Mouse (Mus musculus): ENCODE measurements around the gene Nectin1. TPM values are rescaled to one million over a fixed set of nuclear protein-coding genes. Genes with fewer than 3 reads are reported as not detected.
A peak's percentile ranks its signal among the peaks of the same experiment; 100 is the strongest.

Gene Nectin1
- polyA plus RNA-seq, 1 experiment from 2014 or later, result 7.2 TPM

DNA sequence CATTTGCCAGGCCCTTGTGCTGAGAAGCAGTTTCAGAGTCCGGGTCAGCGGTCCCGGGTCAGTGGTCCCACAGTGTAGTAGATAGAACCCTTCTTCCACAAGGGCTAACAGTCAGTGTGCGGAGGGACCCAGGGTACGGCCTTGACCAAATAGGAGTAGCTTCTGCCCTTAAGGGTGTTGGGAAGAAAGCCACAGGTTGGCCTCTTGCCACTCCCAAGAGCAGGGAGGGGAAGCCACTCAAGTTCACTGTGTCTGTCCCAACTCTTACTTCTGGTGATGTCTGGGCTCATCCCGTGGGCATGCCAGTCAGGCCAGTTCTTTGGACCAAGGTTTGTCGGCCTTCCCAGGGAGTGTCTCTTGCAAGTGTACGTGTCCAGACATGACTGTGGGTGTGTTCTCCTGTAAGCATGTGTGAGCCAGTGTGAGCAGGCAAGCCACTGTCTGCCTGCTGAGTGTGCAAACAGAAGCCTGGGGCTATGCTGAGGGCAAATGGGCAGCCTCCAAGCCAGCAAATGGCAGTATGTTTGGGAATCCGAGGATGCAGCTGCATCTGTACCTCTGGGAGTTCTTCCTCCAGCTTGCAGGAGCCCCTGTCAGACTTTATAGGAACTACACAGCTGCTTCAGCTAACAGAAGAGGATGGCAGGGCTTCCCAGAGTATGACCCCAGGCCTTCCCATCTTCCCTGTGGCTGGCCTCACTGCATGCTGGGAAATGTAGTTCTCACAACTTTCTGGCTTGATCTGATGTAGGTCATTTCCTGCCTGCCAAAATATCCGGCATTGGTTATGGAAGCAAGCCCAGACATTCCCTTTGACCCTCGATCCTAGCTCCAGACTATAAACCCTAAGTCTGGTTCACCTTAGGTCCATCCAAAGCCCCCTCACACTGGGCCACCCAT, 53.3 kb downstream of the Nectin1 start:
- 81% methylated on average over 11 of the region's 11 CpGs for WGBS
- DNase-seq (ENCODE audit: low spot score), result no peak

DNA sequence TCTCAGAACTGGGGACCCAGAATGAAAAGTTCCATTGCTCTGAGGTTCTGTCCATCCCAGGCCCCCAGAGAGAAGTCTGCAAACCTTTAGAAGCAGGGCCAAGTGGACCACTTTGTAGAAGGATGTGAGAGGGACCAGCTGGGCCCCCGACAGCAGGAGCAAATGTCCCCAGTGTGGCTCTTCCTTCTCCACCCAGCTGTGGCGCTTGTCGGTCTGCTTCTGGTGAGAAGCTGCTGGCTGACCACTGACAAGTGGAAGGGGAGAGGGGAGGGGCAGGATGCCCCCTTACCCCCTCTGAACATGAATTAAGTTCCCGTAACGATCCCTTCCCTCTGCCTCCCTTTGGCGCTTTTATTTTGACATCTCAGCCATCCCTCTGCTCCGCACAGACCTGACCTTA, 54.0 kb downstream of the Nectin1 start:
- 68% methylated on average over 7 of the region's 7 CpGs for WGBS
- Histone ChIP-seq H3K36me3 (peaks cover 93% of the 10 kb centered on the region), H3K27me3 (ENCODE audit: insufficient read depth, poor library complexity, severe bottlenecking) (no peaks in the 10 kb centered on the region), H3K4me1 (replicated peaks) (peaks cover 26% of the 10 kb centered on the region), H3K9me3 (no peaks in the 10 kb centered on the region), H3K4me3 (no peak overlapping the region), H3K27ac (peak overlapping the region; percentile 47; the same call in 1 of the 2 replicates)
- no peak for DNase-seq (ENCODE audit: low spot score)

More for the DNA sequence above, 53.3 kb downstream of the Nectin1 start:
- Histone ChIP-seq H3K4me3 (no peak overlapping the region), H3K27me3 (ENCODE audit: insufficient read depth, poor library complexity, severe bottlenecking) (no peaks in the 10 kb centered on the region), H3K27ac (peak overlapping the region; percentile 47; the same call in 1 of the 2 replicates), H3K36me3 (peaks cover 96% of the 10 kb centered on the region), H3K4me1 (replicated peaks) (peaks cover 26% of the 10 kb centered on the region), H3K9me3 (no peaks in the 10 kb centered on the region)

DNA sequence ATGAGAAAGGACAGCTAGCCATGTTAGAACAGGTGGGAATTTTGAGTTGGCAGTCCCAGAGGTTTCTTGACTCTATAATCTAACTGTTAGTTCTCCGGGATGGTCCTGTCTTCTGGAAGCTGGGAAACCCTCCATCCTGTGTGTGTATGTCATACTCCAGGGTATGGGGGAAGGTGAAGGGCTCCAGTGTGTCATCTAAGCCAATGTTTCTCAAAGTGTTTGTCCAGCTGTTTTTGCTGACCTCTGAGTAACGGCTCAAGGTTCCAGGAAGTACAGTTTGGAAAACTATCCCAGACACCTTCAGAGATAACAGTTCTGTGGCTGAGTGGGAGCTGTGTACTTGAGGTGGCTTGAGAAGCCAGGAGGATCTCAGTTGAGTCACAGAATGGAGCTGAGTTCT, 56.7 kb downstream of the Nectin1 start:
- Histone ChIP-seq H3K36me3 (peaks cover 92% of the 10 kb centered on the region), H3K4me3 (no peak overlapping the region), H3K4me1 (replicated peaks) (peaks cover 23% of the 10 kb centered on the region), H3K27me3 (ENCODE audit: insufficient read depth, poor library complexity, severe bottlenecking) (no peaks in the 10 kb centered on the region), H3K9me3 (no peaks in the 10 kb centered on the region), H3K27ac (no peak overlapping the region)
- 84% methylated on average over 2 of the region's 2 CpGs for WGBS
- DNase-seq (ENCODE audit: low spot score), result no peak

DNA sequence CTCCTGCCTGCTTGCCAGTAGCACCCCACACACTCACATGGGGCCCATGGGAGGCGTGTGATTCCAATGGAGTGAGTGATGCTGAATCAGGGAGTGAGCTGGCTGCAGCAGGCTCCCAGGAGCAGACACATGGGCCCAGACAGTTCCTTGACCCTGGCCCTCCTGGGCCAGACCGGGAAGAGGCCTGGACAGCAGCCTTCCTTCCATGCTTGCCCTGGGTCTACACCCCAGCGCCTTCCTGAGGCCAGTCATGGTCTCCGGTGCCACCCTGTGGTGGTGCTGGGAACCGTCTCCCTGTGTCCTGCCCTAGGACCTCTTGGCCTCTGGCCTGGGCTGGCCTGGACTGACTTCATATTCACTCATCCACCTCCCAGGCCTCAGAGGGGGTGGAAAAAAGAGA, 58.1 kb downstream of the Nectin1 start:
- peak overlapping the region; percentile 56 for H3K27ac ChIP-seq
- DNase-seq (ENCODE audit: low spot score), result peak; percentile 78
- peaks cover 92% of the 10 kb centered on the region for H3K36me3 ChIP-seq

DNA sequence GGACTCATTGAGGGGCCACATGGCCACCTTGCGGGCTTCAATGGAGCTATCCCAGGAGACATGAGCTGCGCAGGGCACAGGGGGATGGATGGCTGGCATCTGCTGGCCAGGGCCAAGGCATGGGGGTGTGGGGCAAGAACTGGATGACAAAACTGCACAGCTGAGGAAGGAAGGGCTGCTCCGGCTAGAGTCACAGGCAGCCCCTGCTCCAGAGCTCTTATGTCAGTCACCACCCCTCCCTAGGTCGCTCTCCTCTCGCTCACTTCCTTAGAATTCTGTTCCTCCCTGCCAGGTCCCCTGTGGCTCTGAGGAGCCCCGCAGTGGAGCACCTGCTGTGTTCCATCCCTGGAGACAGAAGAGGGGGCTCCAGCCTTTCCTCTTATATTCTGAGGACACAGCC, 63.8 kb downstream of the Nectin1 start:
- WGBS, result 14% methylated on average over 6 of the region's 6 CpGs
- Histone ChIP-seq H3K9me3 (no peaks in the 10 kb centered on the region), H3K36me3 (peaks cover 44% of the 10 kb centered on the region), H3K4me3 (no peak overlapping the region), H3K27ac (peak overlapping the region; percentile 68), H3K27me3 (ENCODE audit: insufficient read depth, poor library complexity, severe bottlenecking) (peaks cover 8% of the 10 kb centered on the region; the same call in 1 of the 2 replicates), H3K4me1 (replicated peaks) (peaks cover 34% of the 10 kb centered on the region)
- no peak for DNase-seq (ENCODE audit: low spot score)

More for the DNA sequence above, 58.1 kb downstream of the Nectin1 start:
- Histone ChIP-seq H3K9me3 (no peaks in the 10 kb centered on the region), H3K4me1 (replicated peaks) (peaks cover 33% of the 10 kb centered on the region), H3K27me3 (ENCODE audit: insufficient read depth, poor library complexity, severe bottlenecking) (peaks cover 8% of the 10 kb centered on the region; the same call in 1 of the 2 replicates), H3K4me3 (no peak overlapping the region)
- 26% methylated on average over 5 of the region's 5 CpGs for WGBS

DNA sequence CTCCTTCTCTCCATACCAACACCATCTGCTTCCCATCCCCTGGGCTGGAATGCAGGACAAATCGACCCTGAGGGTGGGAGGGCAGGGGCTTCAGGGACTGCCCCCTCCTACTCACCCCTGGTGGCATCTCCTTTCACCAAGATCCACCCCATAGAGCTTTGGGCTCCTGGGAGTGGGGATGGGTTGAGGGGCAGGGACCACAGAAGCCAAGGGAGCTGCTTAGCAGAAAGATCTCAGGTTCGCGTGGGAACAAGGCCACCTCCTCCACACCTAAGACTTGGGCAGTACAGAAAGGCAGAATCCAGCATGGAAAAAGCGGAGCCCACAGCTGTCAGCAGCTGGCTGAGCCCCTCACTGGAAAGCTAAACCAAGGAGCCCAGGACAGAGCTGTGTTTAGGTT, 64.3 kb downstream of the Nectin1 start:
- 10% methylated on average over 3 of the region's 4 CpGs for WGBS
- peak overlapping the region; percentile 68 for H3K27ac ChIP-seq
- H3K4me3 ChIP-seq, result no peak overlapping the region
- H3K9me3 ChIP-seq, result no peaks in the 10 kb centered on the region
- H3K27me3 ChIP-seq (ENCODE audit: insufficient read depth, poor library complexity, severe bottlenecking), result peaks cover 8% of the 10 kb centered on the region; the same call in 1 of the 2 replicates
- H3K4me1 ChIP-seq (replicated peaks), result peaks cover 34% of the 10 kb centered on the region
- peaks cover 39% of the 10 kb centered on the region for H3K36me3 ChIP-seq
- no peak for DNase-seq (ENCODE audit: low spot score)

DNA sequence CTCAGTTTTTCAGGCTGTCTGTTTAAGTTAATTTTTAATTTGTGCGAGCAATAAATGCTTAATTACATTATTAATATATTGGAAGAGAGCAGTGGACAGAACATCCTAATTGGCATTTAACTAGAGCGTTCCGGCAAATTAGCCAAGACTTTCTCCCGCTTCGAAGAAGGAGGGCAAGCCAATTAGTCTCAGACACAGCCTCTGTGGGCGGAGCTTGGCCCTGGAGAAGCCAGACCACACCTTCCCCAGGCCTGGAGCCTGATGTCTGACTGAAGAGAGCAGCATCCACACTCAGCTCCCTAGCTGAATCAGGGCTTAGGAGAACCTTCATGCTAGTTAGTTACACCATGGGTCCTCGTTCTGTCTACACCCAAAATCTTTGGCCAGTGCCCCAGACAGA, 64.8 kb downstream of the Nectin1 start:
- no peak for DNase-seq (ENCODE audit: low spot score)
- Histone ChIP-seq H3K36me3 (peaks cover 35% of the 10 kb centered on the region), H3K9me3 (no peaks in the 10 kb centered on the region), H3K27me3 (ENCODE audit: insufficient read depth, poor library complexity, severe bottlenecking) (peaks cover 8% of the 10 kb centered on the region; the same call in 1 of the 2 replicates), H3K4me3 (no peak overlapping the region), H3K4me1 (replicated peaks) (peaks cover 34% of the 10 kb centered on the region), H3K27ac (no peak overlapping the region)
- 13% methylated on average over 7 of the region's 7 CpGs for WGBS

DNA sequence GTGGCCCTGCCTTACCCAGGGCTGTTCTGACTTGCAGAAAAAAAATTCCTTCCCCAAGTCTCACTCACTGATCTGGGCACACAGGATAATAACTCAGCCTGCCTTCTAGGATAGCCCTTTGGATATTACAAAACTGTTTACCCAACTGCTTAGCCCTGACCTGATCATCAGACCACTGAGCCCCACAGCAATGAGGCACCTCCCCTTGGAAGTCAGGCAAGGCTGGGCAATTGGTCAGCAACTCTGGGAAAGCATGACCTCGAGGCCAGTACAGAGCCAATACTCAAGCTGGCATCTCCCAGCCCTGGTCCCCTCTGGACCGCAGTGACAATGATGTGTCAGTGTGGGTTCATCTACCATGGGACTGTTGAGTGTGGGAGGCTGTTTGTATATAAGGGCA, 69.4 kb downstream of the Nectin1 start:
- WGBS, result 77% methylated on average over 2 of the region's 2 CpGs

DNA sequence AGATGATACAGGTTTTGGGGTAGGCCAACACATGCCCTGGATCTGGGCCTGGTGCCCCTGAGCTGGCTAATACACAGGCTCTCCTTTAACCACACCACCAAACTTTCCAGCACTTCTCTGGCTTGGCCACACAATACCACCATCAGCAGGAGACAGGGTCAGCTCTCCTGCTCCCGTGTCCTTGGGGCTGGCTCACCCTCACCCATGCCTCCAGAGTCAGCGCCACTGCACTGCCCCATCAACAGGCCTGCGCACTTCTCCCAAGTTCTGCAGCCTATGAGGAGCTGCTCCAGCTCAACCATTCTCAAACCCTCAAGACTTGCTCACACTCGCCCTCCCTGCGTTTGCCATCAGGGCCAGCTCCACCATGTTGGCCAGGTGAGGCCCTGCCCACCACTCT, 78.4 kb downstream of the Nectin1 start:
- H3K9me3 ChIP-seq, result no peaks in the 10 kb centered on the region
- H3K27ac ChIP-seq, result no peak overlapping the region
- WGBS, result 90% methylated on average over 5 of the region's 5 CpGs
- no peak overlapping the region for H3K4me3 ChIP-seq
- H3K36me3 ChIP-seq, result no peaks in the 10 kb centered on the region
- H3K4me1 ChIP-seq (replicated peaks), result peaks cover 24% of the 10 kb centered on the region
- no peak for DNase-seq (ENCODE audit: low spot score)
- no peaks in the 10 kb centered on the region for H3K27me3 ChIP-seq (ENCODE audit: insufficient read depth, poor library complexity, severe bottlenecking)

More for the DNA sequence above, 69.4 kb downstream of the Nectin1 start:
- Histone ChIP-seq H3K27me3 (ENCODE audit: insufficient read depth, poor library complexity, severe bottlenecking) (no peaks in the 10 kb centered on the region), H3K36me3 (no peaks in the 10 kb centered on the region), H3K4me1 (replicated peaks) (peaks cover 15% of the 10 kb centered on the region), H3K9me3 (no peaks in the 10 kb centered on the region), H3K4me3 (no peak overlapping the region), H3K27ac (no peak overlapping the region)
- no peak for DNase-seq (ENCODE audit: low spot score)

DNA sequence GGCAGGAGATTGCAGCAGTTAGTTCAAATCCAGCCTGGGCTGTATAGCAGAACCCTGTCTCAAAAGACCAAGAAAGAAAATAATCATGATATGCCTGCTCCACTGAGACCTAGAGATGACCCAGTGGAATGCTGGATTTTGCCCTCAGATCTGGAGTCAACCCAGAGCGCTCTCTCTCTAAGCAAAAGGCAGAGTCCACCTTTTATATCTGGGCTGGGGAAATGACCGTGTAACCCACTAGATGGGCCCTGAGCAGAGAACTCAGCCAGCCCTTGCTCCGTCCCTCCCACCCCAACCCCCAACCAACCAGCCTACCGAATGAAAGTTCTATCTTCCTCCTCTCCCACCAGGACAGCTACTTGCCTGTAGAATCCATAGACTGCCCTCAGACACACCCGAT, 81.4 kb downstream of the Nectin1 start:
- peaks cover 32% of the 10 kb centered on the region for H3K4me1 ChIP-seq (replicated peaks)
- 0 out of 2 replicates have a peak overlapping the region, but pooled peaks have one; percentile 81 for H3K27ac ChIP-seq
- peaks cover 8% of the 10 kb centered on the region; the same call in 1 of the 2 replicates for H3K27me3 ChIP-seq (ENCODE audit: insufficient read depth, poor library complexity, severe bottlenecking)
- DNase-seq (ENCODE audit: low spot score), result no peak
- no peaks in the 10 kb centered on the region for H3K9me3 ChIP-seq
- no peak overlapping the region for H3K4me3 ChIP-seq
- WGBS, result 77% methylated on average over 5 of the region's 5 CpGs
- H3K36me3 ChIP-seq, result no peaks in the 10 kb centered on the region

DNA sequence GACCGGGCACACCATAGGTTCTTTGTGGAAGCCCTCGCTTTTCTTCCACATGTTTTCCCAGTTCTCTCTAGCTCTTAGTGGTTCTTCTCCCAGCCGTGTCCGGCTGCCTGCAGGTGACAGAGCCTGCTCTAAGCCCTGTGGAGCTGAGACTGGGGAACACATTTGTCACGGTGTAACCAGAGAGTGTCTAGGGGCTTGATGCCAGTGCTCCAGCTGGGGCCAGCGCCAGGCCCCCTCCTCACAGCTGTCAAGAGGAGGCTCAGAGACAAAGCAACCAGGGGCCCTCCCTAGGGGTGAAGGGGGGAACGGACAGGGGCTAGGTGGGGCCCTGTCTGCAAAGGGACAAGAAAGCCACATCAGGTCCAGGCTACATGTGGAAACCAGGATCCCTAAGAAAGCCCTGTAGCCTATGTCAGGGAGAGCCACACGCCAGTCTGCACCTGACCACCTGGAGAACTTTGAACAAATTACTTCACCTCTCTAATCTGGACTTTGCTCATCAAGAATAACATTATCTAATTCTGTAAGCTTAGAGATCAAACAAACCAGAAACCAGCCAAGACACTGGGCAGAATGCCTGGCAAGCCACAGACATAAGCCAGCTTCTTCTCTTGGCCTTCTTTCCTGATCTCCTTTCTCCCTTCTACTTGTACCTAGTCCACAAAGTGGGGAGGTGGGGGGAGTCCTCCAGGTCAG, 82.9 kb downstream of the Nectin1 start:
- Histone ChIP-seq H3K9me3 (no peaks in the 10 kb centered on the region), H3K4me3 (no peak overlapping the region), H3K27me3 (ENCODE audit: insufficient read depth, poor library complexity, severe bottlenecking) (peaks cover 8% of the 10 kb centered on the region; the same call in 1 of the 2 replicates), H3K36me3 (no peaks in the 10 kb centered on the region), H3K27ac (peak overlapping the region; percentile 81), H3K4me1 (replicated peaks) (peaks cover 32% of the 10 kb centered on the region)
- DNase-seq (ENCODE audit: low spot score), result peak; percentile 9
- 36% methylated on average over 8 of the region's 8 CpGs for WGBS

DNA sequence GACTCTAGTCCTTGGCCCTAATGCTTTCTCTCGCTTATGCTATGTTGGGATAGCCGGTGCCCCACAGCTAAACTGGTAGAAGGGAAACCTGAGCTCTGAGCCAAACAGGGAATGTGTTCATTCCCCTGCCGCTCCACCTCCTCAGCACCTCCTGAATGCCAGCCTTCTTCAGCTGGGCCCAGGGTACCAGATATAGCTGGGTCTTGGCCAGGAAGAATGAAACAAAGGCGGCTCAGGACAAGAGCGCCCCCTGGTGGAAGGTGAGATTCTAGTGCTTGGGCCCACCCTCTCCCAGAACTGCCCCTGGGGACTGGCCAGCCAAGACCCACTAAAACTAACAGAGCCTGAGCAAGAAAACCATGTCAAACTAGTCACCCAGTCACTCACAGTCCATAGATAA, 83.8 kb downstream of the Nectin1 start:
- WGBS, result 53% methylated on average over 5 of the region's 5 CpGs
- H3K36me3 ChIP-seq, result no peaks in the 10 kb centered on the region
- no peaks in the 10 kb centered on the region for H3K9me3 ChIP-seq
- H3K27me3 ChIP-seq (ENCODE audit: insufficient read depth, poor library complexity, severe bottlenecking), result peaks cover 8% of the 10 kb centered on the region; the same call in 1 of the 2 replicates
- peaks cover 30% of the 10 kb centered on the region for H3K4me1 ChIP-seq (replicated peaks)
- peak overlapping the region; percentile 81 for H3K27ac ChIP-seq
- H3K4me3 ChIP-seq, result no peak overlapping the region
- peak; percentile 51 for DNase-seq (ENCODE audit: low spot score)

DNA sequence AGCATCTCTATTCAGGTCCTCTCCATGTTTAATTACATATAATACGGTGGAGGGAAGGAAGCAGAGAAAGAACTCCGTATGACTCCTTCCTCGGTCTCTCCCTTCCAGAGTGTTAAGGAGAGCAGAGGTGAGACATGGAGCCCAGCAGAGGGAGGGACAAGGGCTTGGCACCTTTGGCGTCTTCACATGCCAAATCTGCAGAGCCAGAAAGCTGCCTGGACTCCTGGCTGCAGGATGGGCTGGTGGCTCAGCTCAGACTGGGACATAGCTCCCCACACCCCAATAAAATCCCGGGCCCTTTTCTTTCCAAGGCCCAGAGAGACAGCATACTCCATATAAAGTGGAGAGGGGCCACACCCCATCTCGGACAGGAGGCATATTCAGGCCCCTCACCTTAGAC, 85.2 kb downstream of the Nectin1 start:
- Histone ChIP-seq H3K36me3 (no peaks in the 10 kb centered on the region), H3K4me3 (no peak overlapping the region), H3K27ac (no peak overlapping the region), H3K4me1 (replicated peaks) (peaks cover 28% of the 10 kb centered on the region), H3K9me3 (no peaks in the 10 kb centered on the region), H3K27me3 (ENCODE audit: insufficient read depth, poor library complexity, severe bottlenecking) (peaks cover 8% of the 10 kb centered on the region; the same call in 1 of the 2 replicates)
- no peak for DNase-seq (ENCODE audit: low spot score)
- 76% methylated on average over 6 of the region's 6 CpGs for WGBS

All from hindbrain, embryonic 10.5 days (tissue).